Mouse (Mus musculus): ENCODE data around the gene Atp5g1. TPM values are rescaled to one million over a fixed set of nuclear protein-coding genes. Genes with fewer than 3 reads are reported as not detected.
"Not testable (repeated sequence)": the region's sequence is repeated elsewhere in the genome, so short reads cannot be mapped to it uniquely, and the experiment has no call there.

Gene Atp5g1
- total RNA-seq (2021) = 100 to 1,000 TPM; 556 to 586 TPM

GRCm38 (mm10) chr11:96075509-96076220, at the start of gene Atp5g1:
Atp5g1 (minus strand) TSS chr11:96075670.
- peak; percentile 98 to 100 for DNase-seq (ENCODE audit: extremely low spot score in 1 of 2, low spot score in 2 of 2)
- intact Hi-C loops (cut with DNase I) = no loop called here

GRCm38 (mm10) chr11:96124052-96124914, 48.8 kb upstream of the Atp5g1 start:
- intact Hi-C loops (cut with DNase I) = loop anchor here (10.0 kb wide), 1 partner anchor 249 kb away; no protein-coding TSS in a partner anchor
- peak in 1 of 2 experiments; percentile 42 for DNase-seq (ENCODE audit: extremely low spot score in 1 of 2, low spot score in 2 of 2)

- DNase-seq (ENCODE audit: extremely low spot score in 1 of 2, low spot score in 2 of 2) = not testable (repeated sequence)
- intact Hi-C loops (cut with DNase I) = loop anchor here (10.0 kb wide), 1 partner anchor 248 kb away; no protein-coding TSS in a partner anchor
Measured at GRCm38 (mm10) chr11:96122806-96123205, 47.3 kb upstream of the Atp5g1 start.

GRCm38 (mm10) chr11:96119401-96119800, 43.9 kb upstream of the Atp5g1 start:
- no peak for DNase-seq (ENCODE audit: extremely low spot score in 1 of 2, low spot score in 2 of 2)
- intact Hi-C loops (cut with DNase I) = no loop called here

GRCm38 (mm10) chr11:96116925-96117324, 41.5 kb upstream of the Atp5g1 start:
- DNase-seq (ENCODE audit: extremely low spot score in 1 of 2, low spot score in 2 of 2); intact Hi-C loops (cut with DNase I): not testable (repeated sequence)

GRCm38 (mm10) chr11:96116116-96116515, 40.6 kb upstream of the Atp5g1 start:
- intact Hi-C loops (cut with DNase I) = no loop called here
- DNase-seq (ENCODE audit: extremely low spot score in 1 of 2, low spot score in 2 of 2) = no peak

GRCm38 (mm10) chr11:96115416-96115815, 39.9 kb upstream of the Atp5g1 start:
- intact Hi-C loops (cut with DNase I) = no loop called here
- no peak for DNase-seq (ENCODE audit: extremely low spot score in 1 of 2, low spot score in 2 of 2)

GRCm38 (mm10) chr11:96114077-96114476, 38.6 kb upstream of the Atp5g1 start:
- intact Hi-C loops (cut with DNase I) = no loop called here
- no peak for DNase-seq (ENCODE audit: extremely low spot score in 1 of 2, low spot score in 2 of 2)

- intact Hi-C loops (cut with DNase I) = no loop called here
- no peak for DNase-seq (ENCODE audit: extremely low spot score in 1 of 2, low spot score in 2 of 2)
Measured at GRCm38 (mm10) chr11:96111751-96112150, 36.3 kb upstream of the Atp5g1 start, which contains the start of gene Calcoco2. Calcoco2 (minus strand) TSS chr11:96111964.

GRCm38 (mm10) chr11:96110950-96111349, 35.5 kb upstream of the Atp5g1 start:
- DNase-seq (ENCODE audit: extremely low spot score in 1 of 2, low spot score in 2 of 2); intact Hi-C loops (cut with DNase I): not testable (repeated sequence)

GRCm38 (mm10) chr11:96108376-96108775, 32.9 kb upstream of the Atp5g1 start:
- DNase-seq (ENCODE audit: extremely low spot score in 1 of 2, low spot score in 2 of 2) = no peak
- intact Hi-C loops (cut with DNase I) = no loop called here

GRCm38 (mm10) chr11:96093361-96093760, 17.9 kb upstream of the Atp5g1 start:
- DNase-seq (ENCODE audit: extremely low spot score in 1 of 2, low spot score in 2 of 2) = no peak
- intact Hi-C loops (cut with DNase I) = loop anchor here (5.0 kb wide), 1 partner anchor 144 kb away; no protein-coding TSS in a partner anchor

- intact Hi-C loops (cut with DNase I) = loop anchor here (5.0 kb wide), 1 partner anchor 145 kb away; no protein-coding TSS in a partner anchor
- no peak for DNase-seq (ENCODE audit: extremely low spot score in 1 of 2, low spot score in 2 of 2)
Measured at GRCm38 (mm10) chr11:96092674-96093291, 17.3 kb upstream of the Atp5g1 start.

- no peak for DNase-seq (ENCODE audit: extremely low spot score in 1 of 2, low spot score in 2 of 2)
- intact Hi-C loops (cut with DNase I) = loop anchor here (5.0 kb wide), 1 partner anchor 146 kb away; no protein-coding TSS in a partner anchor
Measured at GRCm38 (mm10) chr11:96091073-96091472, 15.6 kb upstream of the Atp5g1 start.

GRCm38 (mm10) chr11:96087981-96088380, 12.5 kb upstream of the Atp5g1 start:
- DNase-seq (ENCODE audit: extremely low spot score in 1 of 2, low spot score in 2 of 2) = no peak
- intact Hi-C loops (cut with DNase I) = no loop called here

- DNase-seq (ENCODE audit: extremely low spot score in 1 of 2, low spot score in 2 of 2) = no peak
- intact Hi-C loops (cut with DNase I) = no loop called here
Measured at GRCm38 (mm10) chr11:96082682-96083081, 7.2 kb upstream of the Atp5g1 start.

GRCm38 (mm10) chr11:96080736-96081135, 5.3 kb upstream of the Atp5g1 start:
- no peak for DNase-seq (ENCODE audit: extremely low spot score in 1 of 2, low spot score in 2 of 2)
- intact Hi-C loops (cut with DNase I) = no loop called here

- DNase-seq (ENCODE audit: extremely low spot score in 1 of 2, low spot score in 2 of 2) = no peak
- intact Hi-C loops (cut with DNase I) = no loop called here
Measured at GRCm38 (mm10) chr11:96076221-96077105, 993 bp upstream of the Atp5g1 start.
